Mouse (Mus musculus): ENCODE data around the gene Wfdc12.

GRCm38 (mm10) chr2:164188722-164189121 lies 1.7 kb downstream of the Wfdc12 start:
- TF ChIP-seq MYOG (IDR thresholded peaks at IDR 0.05; ENCODE audit: control insufficient read depth in 1 of 3, insufficient read depth in 1 of 3, insufficient read length in 2 of 3, low read depth in 2 of 3) (no peak), POLR2A (IDR thresholded peaks at IDR 0.05; ENCODE audit: insufficient read length, low read depth) (no peak), MAX (IDR thresholded peaks at IDR 0.05; ENCODE audit: low read depth) (no peak), USF1 (IDR thresholded peaks at IDR 0.05; ENCODE audit: low read depth) (no peak), E2F4 (IDR thresholded peaks at IDR 0.05; ENCODE audit: insufficient read depth) (no peak), TCF3 (IDR thresholded peaks at IDR 0.05; ENCODE audit: insufficient read length, low read depth) (no peak), CEBPB (IDR thresholded peaks at IDR 0.05; ENCODE audit: insufficient read depth, poor library complexity, severe bottlenecking) (no peak), TCF12 (IDR thresholded peaks at IDR 0.05; ENCODE audit: insufficient read depth, poor library complexity, severe bottlenecking) (no peak), REST (IDR thresholded peaks at IDR 0.05; ENCODE audit: insufficient read depth, insufficient read length) (no peak)
